Mouse (Mus musculus) limb, embryonic 11.5 days (tissue): ENCODE measurements around the gene Eml6. TPM values are rescaled to one million over a fixed set of nuclear protein-coding genes. Genes with fewer than 3 reads are reported as not detected.
"Not testable (repeated sequence)": the region's sequence is repeated elsewhere in the genome, so short reads cannot be mapped to it uniquely, and the experiment has no call there.

ENCODE experiments used
- ATAC-seq: fragments of 200-750 bp; cut with Nextera tagmentation; 2 replicates; pipeline ENCODE4 v1.8.0; 2017; ENCODE audit warnings: low read depth; ENCODE audit not compliant: insufficient number of reproducible peaks, low FRiP score, low TSS enrichment
- DNase-seq: peaks from one replicate; pipeline ENCODE4 v3.0.0-alpha.2; 2015; ENCODE audit warnings: low spot score
- H3K27ac ChIP-seq: fragments of 300-500 bp; sonication (generic); replicated peaks from 2 replicates; pipeline ENCODE4 v1.5.1; 2014; ENCODE audit warnings: low read depth, mild to moderate bottlenecking, low read length
- H3K27me3 ChIP-seq: fragments of 300-500 bp; sonication (generic); 2 replicates; pipeline ENCODE4 v1.6.1; 2014; ENCODE audit warnings: mild to moderate bottlenecking, low read length, mixed read lengths; ENCODE audit not compliant: control insufficient read depth, insufficient read depth
- H3K36me3 ChIP-seq: fragments of 300-500 bp; sonication (generic); 2 replicates; pipeline ENCODE4 v1.6.1; 2014; ENCODE audit warnings: mild to moderate bottlenecking, low read length, moderate library complexity, mixed read lengths; ENCODE audit not compliant: control insufficient read depth, insufficient read depth
- H3K4me1 ChIP-seq: fragments of 300-500 bp; sonication (generic); 2 replicates; pipeline ENCODE4 v1.6.1; 2014; ENCODE audit warnings: low read length, mixed read lengths; ENCODE audit not compliant: control insufficient read depth, insufficient read depth
- H3K4me2 ChIP-seq: fragments of 300-500 bp; sonication (generic); 2 replicates; pipeline ENCODE4 v1.6.1; 2014; ENCODE audit warnings: low read depth, mild to moderate bottlenecking, moderate library complexity; ENCODE audit not compliant: severe bottlenecking
- H3K4me3 ChIP-seq: fragments of 300-500 bp; sonication (generic); 2 replicates; pipeline ENCODE4 v1.5.1; 2014; ENCODE audit warnings: low read depth, low read length
- H3K9ac ChIP-seq: fragments of 300-500 bp; sonication (generic); 2 replicates; pipeline ENCODE4 v1.6.1; 2014; ENCODE audit warnings: mild to moderate bottlenecking, low read length
- H3K9me3 ChIP-seq: fragments of 300-500 bp; sonication (generic); 2 replicates; pipeline ENCODE4 v1.6.1; 2016; ENCODE audit warnings: low read length; ENCODE audit not compliant: control insufficient read depth
- WGBS: fragments of 180-500 bp; shearing (Covaris S2); extraction: QIAGEN DNeasy Blood & Tissue Kit; methylation state at CpG from one replicate; pipeline ENCODE4 v1.1.7; 2014; 5-methylcytosine and 5-hydroxymethylcytosine counted together
- polyA plus RNA-seq: library from polyadenylated mRNA; unstranded; fragments of >200 nt; fragmentation: Nextera tagmentation; extraction: Ambion mirVana; gene quantifications from 2 replicates; pipeline ENCODE4 v1.2.1, GENCODE M21; 2014

Gene Eml6
- polyA plus RNA-seq, 1 experiment from 2014 or later: 0.64 TPM

- WGBS: 88% methylated on average over 2 of the region's 2 CpGs
- Histone ChIP-seq H3K9me3 (no peaks in the 10 kb centered on the region), H3K4me2 (no peak overlapping the region), H3K4me1 (no peaks in the 10 kb centered on the region), H3K36me3 (no peaks in the 10 kb centered on the region), H3K4me3 (no peak overlapping the region), H3K27ac (no peak overlapping the region), H3K9ac (no peak overlapping the region), H3K27me3 (peaks cover 16% of the 10 kb centered on the region)
- ATAC-seq (no peak), DNase-seq (no peak)
Measured at GRCm38 (mm10) chr11:29827729-29828128, 198.1 kb downstream of the Eml6 start.

GRCm38 (mm10) chr11:29826001-29826400 lies 199.8 kb downstream of the Eml6 start:
- Histone ChIP-seq H3K9me3 (no peaks in the 10 kb centered on the region), H3K27me3 (peaks cover 16% of the 10 kb centered on the region), H3K4me2 (no peak overlapping the region), H3K9ac (no peak overlapping the region), H3K4me3 (no peak overlapping the region), H3K4me1 (no peaks in the 10 kb centered on the region), H3K27ac (no peak overlapping the region), H3K36me3 (no peaks in the 10 kb centered on the region)
- no peak for ATAC-seq
- WGBS: 81% methylated on average over 1 of the region's 1 CpGs
- DNase-seq: no peak

GRCm38 (mm10) chr11:29825271-29825718 lies 200.5 kb downstream of the Eml6 start, which contains the start of gene 4931440F15Rik:
Gene 4931440F15Rik, minus strand, starts transcription at chr11:29825668.
- Histone ChIP-seq H3K4me2 (peak within 1 kb of the TSS; percentile 44), H3K4me3 (0 out of 2 replicates have a peak within 1 kb of the TSS, but pooled peaks have one; percentile 12), H3K27me3 (peaks cover 16% of the 10 kb centered on the region)
- H3K4me1 ChIP-seq, H3K27ac ChIP-seq, H3K36me3 ChIP-seq, H3K9ac ChIP-seq, DNase-seq, H3K9me3 ChIP-seq: not testable (repeated sequence)
- 35% methylated on average over 21 of the region's 21 CpGs for WGBS
- 0 out of 2 replicates have a peak, but pooled peaks have one; percentile 7 for ATAC-seq

- Histone ChIP-seq H3K4me2 (peak overlapping the region; percentile 44), H3K27me3 (peaks cover 16% of the 10 kb centered on the region), H3K4me3 (0 out of 2 replicates have a peak overlapping the region, but pooled peaks have one; percentile 12)
- DNase-seq, H3K27ac ChIP-seq, H3K9ac ChIP-seq, H3K9me3 ChIP-seq, H3K4me1 ChIP-seq, H3K36me3 ChIP-seq: not testable (repeated sequence)
- WGBS: 16% methylated on average over 60 of the region's 62 CpGs
- 0 out of 2 replicates have a peak, but pooled peaks have one; percentile 38 for ATAC-seq
Measured at GRCm38 (mm10) chr11:29824474-29825270, 201.2 kb downstream of the Eml6 start.

DNA sequence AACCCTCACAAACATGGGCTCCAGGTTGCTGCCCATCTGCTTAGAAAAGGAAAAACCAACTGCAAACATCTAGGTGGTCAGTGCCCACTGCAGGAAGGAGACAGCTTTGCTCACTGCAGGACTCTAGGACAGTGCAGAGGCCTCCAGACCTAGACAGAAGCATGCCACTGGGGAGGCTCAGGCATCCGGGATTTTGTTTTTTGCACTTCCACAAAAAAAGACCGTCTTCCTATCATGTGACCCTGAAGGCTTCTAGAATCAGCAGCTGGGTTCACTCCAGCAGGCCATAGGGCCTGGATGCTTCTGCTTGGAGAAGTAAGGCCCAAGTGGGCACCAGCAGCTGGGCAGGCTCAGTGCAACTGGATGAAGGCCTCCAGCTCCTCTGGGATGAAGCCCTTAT lies 202.7 kb downstream of the Eml6 start:
- no peak overlapping the region for H3K4me2 ChIP-seq
- H3K36me3 ChIP-seq: no peaks in the 10 kb centered on the region
- peaks cover 16% of the 10 kb centered on the region for H3K27me3 ChIP-seq
- H3K4me1 ChIP-seq: no peaks in the 10 kb centered on the region
- peak; percentile 15 for DNase-seq
- no peak for ATAC-seq
- 90% methylated on average over 2 of the region's 2 CpGs for WGBS
- H3K27ac ChIP-seq: no peak overlapping the region
- H3K9me3 ChIP-seq: no peaks in the 10 kb centered on the region
- no peak overlapping the region for H3K4me3 ChIP-seq
- H3K9ac ChIP-seq: no peak overlapping the region

DNA sequence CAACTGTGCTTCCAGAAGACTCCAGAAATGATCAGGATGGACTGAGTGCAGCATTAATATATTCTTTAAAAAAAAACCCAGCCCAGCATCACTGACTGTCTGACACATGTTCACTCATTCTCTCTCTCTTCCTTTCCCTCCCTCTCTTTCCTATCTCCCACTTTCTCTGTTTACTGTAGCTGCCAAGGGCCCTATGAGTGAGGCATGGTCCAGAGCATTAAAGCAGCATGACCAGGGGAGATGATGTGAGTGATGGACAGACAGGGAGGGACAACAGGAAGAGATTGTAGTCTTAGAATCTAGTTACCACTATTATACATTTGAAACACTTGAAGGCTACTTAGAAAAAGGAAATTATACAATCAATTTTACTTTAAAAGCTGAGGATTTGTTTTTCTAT lies 210.2 kb downstream of the Eml6 start:
- ATAC-seq (no peak), DNase-seq (no peak)
- H3K27ac ChIP-seq: no peak overlapping the region
- H3K9me3 ChIP-seq: no peaks in the 10 kb centered on the region
- no peaks in the 10 kb centered on the region for H3K36me3 ChIP-seq
- H3K4me3 ChIP-seq: no peak overlapping the region
- H3K4me1 ChIP-seq: no peaks in the 10 kb centered on the region
- no peaks in the 10 kb centered on the region for H3K27me3 ChIP-seq
- H3K9ac ChIP-seq: no peak overlapping the region
- H3K4me2 ChIP-seq: no peak overlapping the region

DNA sequence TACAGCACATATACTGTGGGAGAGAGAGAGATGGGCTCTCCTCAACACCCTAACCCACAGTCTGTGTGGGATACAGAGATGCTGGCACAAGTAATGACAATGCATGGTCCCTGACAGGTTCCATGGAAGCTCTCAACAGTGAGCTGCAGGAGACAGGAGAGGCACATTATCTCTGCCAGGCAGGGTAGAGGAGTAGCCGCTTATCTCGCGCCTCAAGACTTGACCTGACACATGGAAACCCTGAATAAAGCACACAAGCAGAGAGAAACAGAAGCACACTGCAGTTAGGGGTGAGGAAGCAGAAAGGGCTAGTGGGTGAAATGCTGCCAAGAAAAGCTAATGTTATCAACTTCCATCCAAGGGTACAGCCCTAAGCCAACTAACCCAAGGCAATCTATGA lies 210.6 kb downstream of the Eml6 start:
- no peak overlapping the region for H3K4me3 ChIP-seq
- no peaks in the 10 kb centered on the region for H3K27me3 ChIP-seq
- H3K27ac ChIP-seq: no peak overlapping the region
- DNase-seq (no peak), ATAC-seq (no peak)
- no peaks in the 10 kb centered on the region for H3K9me3 ChIP-seq
- no peak overlapping the region for H3K9ac ChIP-seq
- no peak overlapping the region for H3K4me2 ChIP-seq
- no peaks in the 10 kb centered on the region for H3K4me1 ChIP-seq
- H3K36me3 ChIP-seq: no peaks in the 10 kb centered on the region
- 94% methylated on average over 3 of the region's 3 CpGs for WGBS

GRCm38 (mm10) chr11:29813267-29813666 lies 212.6 kb downstream of the Eml6 start:
- DNase-seq (no peak), ATAC-seq (no peak)
- no peak overlapping the region for H3K27ac ChIP-seq
- H3K36me3 ChIP-seq: no peaks in the 10 kb centered on the region
- H3K9ac ChIP-seq: no peak overlapping the region
- H3K4me3 ChIP-seq: no peak overlapping the region
- no peaks in the 10 kb centered on the region for H3K9me3 ChIP-seq
- no peaks in the 10 kb centered on the region for H3K4me1 ChIP-seq
- no peak overlapping the region for H3K4me2 ChIP-seq
- 79% methylated on average over 1 of the region's 1 CpGs for WGBS
- no peaks in the 10 kb centered on the region for H3K27me3 ChIP-seq
